Mouse (Mus musculus): ENCODE measurements at regions not wholly inside any gene's neighbourhood (a gene's known extent, or its start where the extent isn't known, plus 50 kb on each side); places are given as distances from the start of the nearest gene placed in this dataset.

DNA sequence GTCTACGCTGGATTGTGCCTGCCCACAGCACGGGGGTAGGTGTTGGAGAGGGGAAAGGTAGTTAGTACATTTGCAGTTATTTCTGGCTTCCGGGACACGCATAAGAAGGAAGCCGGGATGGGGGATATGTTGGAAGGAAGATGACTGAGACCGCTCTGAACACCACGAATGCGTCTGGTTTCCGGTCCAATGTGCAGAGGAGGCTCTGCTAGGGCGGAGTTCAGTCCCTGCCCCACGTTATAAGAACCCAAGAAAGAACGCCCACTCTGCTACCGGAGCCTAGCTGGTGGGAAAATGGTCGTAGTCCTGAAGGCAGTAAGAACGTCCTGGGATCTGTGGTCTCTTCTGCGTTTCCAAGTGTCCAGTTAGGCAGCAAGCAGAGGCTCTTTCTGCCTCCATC, 104.1 kb downstream of the Sox9 start:
- no peak for DNase-seq (ENCODE audit: low spot score in 2 of 2)

- no peak for DNase-seq (ENCODE audit: low spot score in 2 of 2)
Measured at GRCm38 (mm10) chr11:112889760-112890159, 107.7 kb downstream of the Sox9 start.

- DNase-seq (ENCODE audit: low spot score in 2 of 2): no peak
Measured at GRCm38 (mm10) chr11:112897597-112897996, 115.6 kb downstream of the Sox9 start.

DNA sequence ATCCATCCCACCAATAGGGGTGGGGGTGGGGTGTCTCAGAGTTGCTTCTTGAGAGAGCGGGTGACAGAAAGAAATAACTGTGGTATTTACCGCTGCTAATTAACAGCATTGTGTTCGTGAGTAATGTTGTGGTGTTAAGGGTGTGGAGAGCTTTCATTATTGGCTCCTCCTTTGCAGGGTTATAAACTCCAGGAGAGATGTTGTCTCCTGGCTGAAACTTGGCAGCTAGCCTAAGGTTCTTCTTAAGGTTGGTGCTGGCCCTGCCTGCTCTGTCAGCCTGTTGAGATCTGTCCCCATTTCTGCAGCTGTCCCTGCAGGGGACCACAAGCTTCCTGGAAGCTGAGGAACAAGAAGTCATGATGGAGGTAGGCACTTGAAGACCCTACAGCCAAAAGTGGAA, 120.6 kb downstream of the Sox9 start:
- no peak for DNase-seq (ENCODE audit: low spot score in 2 of 2)

- DNase-seq (ENCODE audit: low spot score in 2 of 2): no peak
Measured at GRCm38 (mm10) chr11:112910309-112910708, 128.3 kb downstream of the Sox9 start.

DNA sequence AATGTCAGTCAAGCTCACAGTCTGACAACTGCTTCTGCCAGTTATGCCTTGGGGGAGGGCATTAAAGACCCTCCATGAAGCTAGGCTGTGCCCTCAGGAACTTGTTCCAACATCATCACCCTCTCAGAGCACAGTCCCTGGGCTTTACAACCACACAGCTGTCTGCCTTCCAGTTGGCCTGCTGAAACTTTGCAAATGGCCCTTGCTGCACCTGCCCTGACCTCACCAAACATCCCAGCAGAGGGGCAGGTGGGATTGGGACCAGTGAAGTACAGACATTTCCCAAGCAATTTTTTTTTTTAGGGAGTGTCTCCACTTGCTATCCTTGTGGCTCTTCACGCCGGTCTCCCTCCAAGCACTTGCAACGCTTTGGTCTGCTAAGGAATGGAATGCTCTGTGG, 130.9 kb downstream of the Sox9 start:
- DNase-seq (ENCODE audit: low spot score in 2 of 2): no peak

- DNase-seq (ENCODE audit: low spot score in 2 of 2): no peak
Measured at GRCm38 (mm10) chr11:112916923-112917322, 134.9 kb downstream of the Sox9 start.

GRCm38 (mm10) chr11:112920131-112920530, 138.1 kb downstream of the Sox9 start:
- no peak for DNase-seq (ENCODE audit: low spot score in 2 of 2)

- DNase-seq (ENCODE audit: low spot score in 2 of 2): no peak
Measured at GRCm38 (mm10) chr11:112924577-112924976, 142.6 kb downstream of the Sox9 start.

DNA sequence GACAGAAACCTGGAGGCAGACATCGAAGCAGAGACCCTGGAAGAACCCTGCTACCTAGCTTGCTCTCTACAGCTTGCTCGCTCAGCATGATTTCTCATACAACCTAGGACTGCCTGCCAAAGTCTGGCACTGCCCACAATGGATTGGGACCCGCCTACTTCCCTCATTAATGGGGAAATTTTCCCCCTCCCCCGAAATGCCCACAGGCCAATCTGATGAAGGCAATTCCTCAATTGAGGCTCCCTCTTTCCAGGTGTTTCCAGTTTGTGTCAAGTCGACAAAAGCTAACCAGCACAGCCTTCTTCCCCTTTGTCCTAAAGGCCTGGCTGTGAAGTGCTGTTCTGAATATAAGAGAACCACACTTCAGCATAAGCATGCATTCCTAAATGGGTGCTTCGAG, 143.1 kb downstream of the Sox9 start:
- no peak for DNase-seq (ENCODE audit: low spot score in 2 of 2)

- DNase-seq (ENCODE audit: low spot score in 2 of 2): no peak
Measured at GRCm38 (mm10) chr11:112926330-112927025, 144.5 kb downstream of the Sox9 start.

- no peak for DNase-seq (ENCODE audit: low spot score in 2 of 2)
Measured at GRCm38 (mm10) chr11:112930186-112930808, 148.3 kb downstream of the Sox9 start.

- DNase-seq (ENCODE audit: low spot score in 2 of 2): no peak
Measured at GRCm38 (mm10) chr11:112938035-112938434, 156.0 kb downstream of the Sox9 start.

DNA sequence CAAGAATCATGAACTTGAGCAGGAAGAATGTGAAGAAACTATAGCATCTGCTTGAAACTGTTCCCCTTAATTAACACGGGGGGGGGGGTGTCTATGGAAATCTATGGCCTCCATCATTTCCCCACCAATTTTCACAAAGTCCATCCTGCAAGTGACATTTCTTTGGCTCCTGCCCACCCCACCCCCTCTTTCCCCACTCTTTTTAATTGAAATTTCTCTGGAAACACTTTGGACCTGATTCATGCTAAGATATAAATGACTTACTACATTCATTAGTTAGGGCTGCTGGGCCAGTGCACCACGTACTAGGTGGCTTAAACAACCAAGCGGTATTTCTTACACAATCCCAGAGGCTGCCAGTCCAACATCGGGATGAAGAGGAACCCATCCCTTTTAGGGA, 169.4 kb downstream of the Sox9 start:
- no peak for DNase-seq (ENCODE audit: low spot score in 2 of 2)

- no peak for DNase-seq (ENCODE audit: low spot score in 2 of 2)
Measured at GRCm38 (mm10) chr11:112952356-112952755, 170.3 kb downstream of the Sox9 start.

DNA sequence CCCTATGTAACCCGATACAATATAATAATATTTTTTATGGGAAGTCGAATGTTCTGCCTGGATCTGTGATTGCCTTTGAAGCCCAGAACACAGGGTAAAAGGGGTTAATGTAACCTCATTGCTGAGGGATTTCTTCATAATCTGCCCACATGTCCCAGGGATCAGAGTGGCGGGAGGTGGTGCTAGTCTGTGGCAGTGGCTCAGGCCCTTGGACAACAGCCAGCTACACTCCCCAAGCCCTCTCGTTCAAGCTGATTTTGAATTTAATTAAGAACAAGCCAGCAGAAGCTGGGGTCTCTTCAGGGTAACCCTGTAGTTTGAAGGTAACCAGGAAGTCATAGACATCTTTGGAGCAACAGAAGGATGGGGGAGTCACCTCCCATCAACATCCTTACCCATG, 171.5 kb downstream of the Sox9 start:
- DNase-seq (ENCODE audit: low spot score in 2 of 2): no peak

DNA sequence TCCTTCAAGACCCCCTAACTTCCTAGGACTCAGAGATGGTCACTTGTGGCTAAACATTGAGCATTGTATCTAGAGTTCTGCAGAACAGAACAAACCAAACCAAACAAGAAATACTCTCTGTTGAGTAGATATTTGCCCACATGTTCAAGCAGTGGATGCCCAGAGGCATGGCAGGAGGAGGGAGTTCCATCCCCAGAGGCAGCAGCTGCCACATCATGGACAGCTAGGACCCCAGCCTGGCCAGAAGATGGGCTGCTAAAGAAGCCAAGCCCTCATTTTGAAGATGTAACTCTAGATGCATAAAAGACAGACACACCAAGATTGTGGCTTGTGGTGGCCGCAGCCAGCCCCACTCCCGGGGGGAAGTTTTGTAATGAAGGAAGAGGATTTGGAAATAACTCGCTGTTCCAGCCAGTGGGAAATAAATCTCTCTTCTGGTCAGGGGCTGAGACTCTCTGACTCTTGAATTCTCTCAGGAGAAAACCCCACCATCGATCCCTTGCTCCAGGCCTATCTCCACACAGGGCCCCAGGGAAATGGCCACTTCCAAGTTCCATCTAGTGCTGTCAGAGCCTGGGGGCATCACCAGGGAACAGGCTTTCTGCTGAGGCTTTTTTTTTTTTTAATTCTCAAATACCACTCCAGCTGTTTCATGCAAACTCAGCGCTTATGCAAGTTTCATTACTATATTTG, 174.9 kb downstream of the Sox9 start:
- no peak for DNase-seq (ENCODE audit: low spot score in 2 of 2)

DNA sequence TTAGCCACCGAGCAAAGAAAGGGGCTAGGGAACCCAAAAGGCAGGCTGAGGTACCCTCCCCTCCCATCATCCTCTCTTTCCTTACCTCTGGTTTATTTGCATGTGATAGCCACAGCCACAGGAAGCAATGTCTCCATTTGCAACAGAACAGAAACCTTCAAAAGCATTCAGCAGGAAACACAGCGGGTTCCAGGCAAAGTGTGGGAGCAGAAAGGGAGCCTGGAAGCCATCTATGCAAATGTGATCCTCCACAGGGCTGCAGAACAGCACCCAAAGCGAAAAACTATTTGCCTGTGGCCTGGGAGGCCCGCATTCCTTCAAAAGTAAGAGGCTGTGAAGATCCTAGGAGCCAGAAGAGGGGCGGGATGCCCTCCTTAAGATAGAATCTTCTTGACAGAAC, 177.6 kb downstream of the Sox9 start:
- DNase-seq (ENCODE audit: low spot score in 2 of 2): no peak

DNA sequence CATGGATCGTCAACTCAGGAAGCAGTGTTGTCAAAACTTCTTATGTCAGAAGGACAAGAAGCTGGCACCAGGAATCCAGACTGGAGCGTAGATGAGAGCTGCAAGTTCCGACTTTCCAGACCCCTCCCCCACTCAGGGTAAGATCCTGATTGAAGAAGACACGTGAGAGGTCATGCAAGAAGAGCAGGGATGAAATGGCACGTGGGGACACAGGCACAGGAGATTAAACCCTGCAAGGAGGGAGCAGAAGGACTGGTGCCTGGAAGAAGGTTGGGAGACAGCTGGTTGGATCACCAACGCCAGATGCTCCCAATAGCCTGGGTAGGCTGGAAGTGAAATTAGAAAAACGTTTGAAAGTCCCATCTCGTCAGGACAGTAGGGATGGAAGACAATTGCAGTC, 191.3 kb downstream of the Sox9 start:
- no peak for DNase-seq (ENCODE audit: low spot score in 2 of 2)

- no peak for DNase-seq (ENCODE audit: low spot score in 2 of 2)
Measured at GRCm38 (mm10) chr11:112974893-112975292, 192.9 kb downstream of the Sox9 start.

GRCm38 (mm10) chr11:112976914-112977785, 195.1 kb downstream of the Sox9 start:
- no peak for DNase-seq (ENCODE audit: low spot score in 2 of 2)

GRCm38 (mm10) chr11:112978884-112979283, 196.9 kb downstream of the Sox9 start:
- no peak for DNase-seq (ENCODE audit: low spot score in 2 of 2)

Data from urinary bladder, postnatal 4 days (tissue).